Mouse (Mus musculus): Measurements from ENCODE around the gene Neb.

The Neb gene

GRCm38 (mm10) chr2:52310757-52311156 lies 67.5 kb downstream of the Neb start:
- no peak for DNase-seq (ENCODE audit: extremely low spot score)

- no peak for DNase-seq (ENCODE audit: extremely low spot score)
Measured at GRCm38 (mm10) chr2:52306635-52307034, 71.6 kb downstream of the Neb start.

- DNase-seq (ENCODE audit: extremely low spot score), result no peak
Measured at GRCm38 (mm10) chr2:52304554-52304953, 73.7 kb downstream of the Neb start.

GRCm38 (mm10) chr2:52303405-52303804 lies 74.9 kb downstream of the Neb start:
- no peak for DNase-seq (ENCODE audit: extremely low spot score)

GRCm38 (mm10) chr2:52297969-52298368 lies 80.3 kb downstream of the Neb start:
- no peak for DNase-seq (ENCODE audit: extremely low spot score)

GRCm38 (mm10) chr2:52296779-52297178 lies 81.5 kb downstream of the Neb start:
- no peak for DNase-seq (ENCODE audit: extremely low spot score)

GRCm38 (mm10) chr2:52287436-52287835 lies 90.8 kb downstream of the Neb start:
- DNase-seq (ENCODE audit: extremely low spot score), result no peak

- DNase-seq (ENCODE audit: extremely low spot score), result no peak
Measured at GRCm38 (mm10) chr2:52286421-52286820, 91.9 kb downstream of the Neb start.

GRCm38 (mm10) chr2:52272146-52272545 lies 106.1 kb downstream of the Neb start:
- DNase-seq (ENCODE audit: extremely low spot score), result no peak

- DNase-seq (ENCODE audit: extremely low spot score), result no peak
Measured at GRCm38 (mm10) chr2:52270911-52271310, 107.4 kb downstream of the Neb start.

GRCm38 (mm10) chr2:52262149-52262548 lies 116.1 kb downstream of the Neb start:
- DNase-seq (ENCODE audit: extremely low spot score), result peak; percentile 38

- no peak for DNase-seq (ENCODE audit: extremely low spot score)
Measured at GRCm38 (mm10) chr2:52252037-52252436, 126.2 kb downstream of the Neb start.

- no peak for DNase-seq (ENCODE audit: extremely low spot score)
Measured at GRCm38 (mm10) chr2:52248316-52248826, 129.9 kb downstream of the Neb start.

- DNase-seq (ENCODE audit: extremely low spot score), result no peak
Measured at GRCm38 (mm10) chr2:52245091-52245490, 133.2 kb downstream of the Neb start.

- no peak for DNase-seq (ENCODE audit: extremely low spot score)
Measured at GRCm38 (mm10) chr2:52242691-52243090, 135.6 kb downstream of the Neb start.

- no peak for DNase-seq (ENCODE audit: extremely low spot score)
Measured at GRCm38 (mm10) chr2:52237892-52238291, 140.4 kb downstream of the Neb start.

GRCm38 (mm10) chr2:52227584-52227983 lies 150.7 kb downstream of the Neb start:
- no peak for DNase-seq (ENCODE audit: extremely low spot score)

GRCm38 (mm10) chr2:52224366-52224765 lies 153.9 kb downstream of the Neb start:
- no peak for DNase-seq (ENCODE audit: extremely low spot score)

GRCm38 (mm10) chr2:52220074-52220473 lies 158.2 kb downstream of the Neb start:
- DNase-seq (ENCODE audit: extremely low spot score), result peak; percentile 25

GRCm38 (mm10) chr2:52215945-52216344 lies 162.3 kb downstream of the Neb start:
- DNase-seq (ENCODE audit: extremely low spot score), result no peak

- DNase-seq (ENCODE audit: extremely low spot score), result no peak
Measured at GRCm38 (mm10) chr2:52212561-52212961, 165.7 kb downstream of the Neb start.

- no peak for DNase-seq (ENCODE audit: extremely low spot score)
Measured at GRCm38 (mm10) chr2:52211358-52211899, 166.8 kb downstream of the Neb start.

GRCm38 (mm10) chr2:52210685-52211084 lies 167.6 kb downstream of the Neb start:
- DNase-seq (ENCODE audit: extremely low spot score), result no peak

- DNase-seq (ENCODE audit: extremely low spot score), result no peak
Measured at GRCm38 (mm10) chr2:52204992-52205391, 173.3 kb downstream of the Neb start.
